Mouse (Mus musculus) left cerebral cortex, postnatal 4 days (tissue): ENCODE results near the gene Map3k21. TPM values are rescaled to one million over a fixed set of nuclear protein-coding genes. Genes with fewer than 3 reads are reported as not detected.

Experiments
- DNase-seq: peaks from one replicate; pipeline ENCODE4 v3.0.0-alpha.2; 2022
- intact Hi-C: fragments of 180-260 bp; cut with DNase I; formaldehyde crosslinking; loops from one replicate; pipeline ENCODE4 v1.15.1; 2025
- total RNA-seq, 2 experiments: library from RNA; stranded (reverse); gene quantifications; 2 replicates each; pipeline ENCODE4 v1.2.3; 2021

Gene Map3k21
- total RNA-seq, 2 experiments from 2014 or later, result 3.6 to 3.8 TPM

DNA sequence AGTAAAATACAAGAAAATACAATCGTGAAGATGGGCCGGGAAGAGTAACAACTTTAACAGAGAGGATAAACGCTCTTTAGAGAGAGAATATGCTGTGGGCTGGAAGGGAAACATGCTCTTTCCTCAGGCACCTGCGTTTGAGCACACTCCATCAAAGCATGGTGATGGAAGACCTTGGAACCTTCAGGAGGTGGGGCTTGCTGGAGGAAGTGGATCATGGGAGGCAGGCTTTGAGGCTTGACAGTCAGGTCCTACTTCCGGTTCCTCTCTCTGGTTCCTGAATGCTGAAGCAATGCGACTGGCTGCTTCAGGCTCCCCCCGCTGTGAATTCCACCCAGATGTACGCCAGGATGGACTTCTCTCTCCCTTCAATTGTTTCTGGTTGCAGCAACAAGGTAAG is 49.8 kb downstream of the Map3k21 start:
- intact Hi-C loops, result no loop called here
- no peak for DNase-seq

DNA sequence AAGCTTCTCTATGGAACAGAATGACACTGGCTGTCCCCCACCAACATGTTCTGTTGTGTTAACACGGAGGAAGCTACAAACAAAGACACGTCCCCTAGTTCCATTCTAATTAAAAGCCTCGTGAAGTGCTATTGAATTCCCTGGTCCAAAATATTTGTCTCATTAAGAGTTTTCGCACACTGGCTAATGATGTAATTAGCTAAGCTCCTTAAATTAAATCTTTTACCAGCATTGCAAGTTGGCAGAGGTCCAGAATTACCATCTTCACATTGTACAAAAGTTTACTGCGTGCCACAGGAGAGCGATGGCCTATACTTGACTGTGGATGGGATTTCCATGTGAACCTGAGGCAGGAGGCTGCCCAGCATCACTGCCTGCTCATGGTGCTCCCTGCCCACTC is 51.5 kb downstream of the Map3k21 start:
- intact Hi-C loops, result no loop called here
- no peak for DNase-seq

GRCm38 (mm10) chr8:125963807-125964211 is 53.6 kb downstream of the Map3k21 start:
- DNase-seq, result peak; percentile 60
- intact Hi-C loops, result no loop called here

DNA sequence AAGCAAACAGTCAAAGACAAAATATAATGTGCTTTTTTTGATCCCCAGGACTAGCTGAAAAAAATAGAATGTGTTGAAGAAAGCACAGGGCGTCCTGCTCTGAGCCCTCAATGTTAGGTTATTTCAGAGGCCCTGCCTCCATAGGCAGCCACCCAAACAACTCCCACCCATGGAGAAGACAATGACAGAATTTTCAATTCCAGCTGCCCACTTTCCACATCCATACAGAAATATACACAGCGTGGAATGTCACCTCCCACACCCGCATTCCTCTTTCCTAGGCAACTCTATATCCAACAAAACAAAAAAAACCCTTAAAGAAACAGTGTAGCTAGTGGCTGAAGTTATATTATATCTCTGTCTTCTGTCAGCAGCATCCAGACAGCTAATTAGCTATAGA is 61.1 kb downstream of the Map3k21 start:
- intact Hi-C loops, result no loop called here
- DNase-seq, result no peak

DNA sequence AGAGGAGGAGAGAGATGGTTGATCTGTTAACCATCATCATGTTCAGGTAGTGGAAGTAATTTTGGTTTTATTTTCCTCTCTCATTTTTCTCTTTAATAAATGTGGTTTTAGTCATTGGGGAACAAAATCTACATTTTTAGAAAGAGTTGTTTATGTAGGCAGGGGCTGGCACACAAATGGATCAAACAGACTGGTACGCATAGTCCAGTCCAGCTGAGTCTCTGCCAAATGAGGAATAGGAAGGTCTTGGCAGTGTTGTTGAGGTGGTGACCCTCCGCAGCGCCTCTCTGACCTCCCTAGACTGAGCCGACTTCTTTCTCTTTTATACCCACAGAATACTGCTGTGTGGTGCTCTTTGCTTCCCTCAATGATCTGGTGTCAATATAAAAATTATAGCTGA is 65.7 kb downstream of the Map3k21 start:
- intact Hi-C loops, result no loop called here
- no peak for DNase-seq

GRCm38 (mm10) chr8:125980826-125981225 is 70.6 kb downstream of the Map3k21 start:
- no peak for DNase-seq
- intact Hi-C loops, result no loop called here

GRCm38 (mm10) chr8:125983515-125983914 is 73.3 kb downstream of the Map3k21 start:
- no peak for DNase-seq
- intact Hi-C loops, result no loop called here

DNA sequence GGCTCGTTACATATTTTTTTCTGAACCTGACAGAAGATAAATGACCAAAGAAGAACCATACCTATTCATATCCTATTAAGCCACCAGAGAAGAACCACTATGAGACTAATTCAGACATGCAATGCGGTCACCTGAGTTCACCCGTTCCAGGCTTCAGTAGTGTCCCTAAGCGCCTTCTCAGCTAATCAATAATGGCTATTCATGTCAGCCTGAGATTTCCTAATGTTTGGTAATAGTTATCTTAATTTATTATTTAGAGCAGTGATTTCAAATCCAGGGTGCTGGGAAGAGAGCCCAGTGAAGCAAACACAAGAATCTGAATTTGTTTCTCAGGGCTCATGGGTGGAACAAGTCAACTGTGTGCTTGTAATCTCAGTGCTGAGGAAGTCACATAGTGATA is 73.9 kb downstream of the Map3k21 start:
- intact Hi-C loops, result no loop called here
- DNase-seq, result no peak

GRCm38 (mm10) chr8:125985364-125985763 is 75.1 kb downstream of the Map3k21 start:
- no peak for DNase-seq

DNA sequence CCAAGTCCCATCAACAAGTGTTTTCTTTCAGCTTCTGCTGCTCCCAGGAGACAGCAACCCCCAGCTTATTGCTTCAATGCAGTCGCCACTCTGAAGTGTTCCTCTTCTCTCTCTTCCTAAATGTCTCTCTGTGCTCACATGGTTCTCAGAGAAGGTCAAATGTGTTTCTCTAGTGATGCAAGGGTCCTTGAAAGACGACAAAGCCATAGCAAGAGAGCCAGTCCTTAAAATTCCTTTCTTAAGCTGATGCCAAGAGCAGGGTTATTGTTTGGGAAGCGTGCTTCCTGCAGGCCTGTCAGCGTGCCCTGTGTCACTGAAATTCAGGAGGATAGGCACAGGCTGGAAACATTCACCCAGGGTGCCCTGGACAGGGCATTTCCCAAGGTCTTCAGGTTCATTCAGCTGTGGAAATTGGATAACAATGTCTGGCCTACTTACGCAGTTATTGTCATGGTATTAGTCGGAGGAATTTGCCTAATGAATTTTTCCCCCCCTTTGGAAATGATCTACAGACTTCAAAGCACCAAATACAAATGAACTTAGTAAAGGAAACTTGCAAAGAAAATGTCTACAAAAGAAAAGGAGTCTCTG is 76.8 kb downstream of the Map3k21 start:
- DNase-seq, result no peak
- intact Hi-C loops, result no loop called here

More at GRCm38 (mm10) chr8:125985364-125985763, 75.1 kb downstream of the Map3k21 start:
- intact Hi-C loops, result no loop called here

DNA sequence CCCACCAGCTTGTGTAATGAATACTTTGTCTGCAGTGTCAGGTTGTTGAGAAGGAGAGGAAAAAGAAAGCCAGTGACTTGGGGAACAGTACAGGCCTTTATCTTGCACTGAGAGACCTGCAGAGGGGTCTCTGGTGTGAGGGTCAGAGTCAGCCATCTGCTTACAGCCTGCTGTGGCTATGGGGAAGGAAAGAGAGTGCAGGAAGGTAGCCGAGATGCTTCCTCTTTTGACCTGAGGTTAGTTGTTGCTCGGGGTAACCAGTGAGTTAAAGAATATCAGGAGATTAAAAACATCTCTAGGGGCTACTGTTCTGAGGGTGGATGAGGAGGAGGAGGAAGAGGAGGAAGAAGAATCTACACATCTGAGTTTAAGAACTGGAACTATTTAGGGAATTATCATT is 77.7 kb downstream of the Map3k21 start:
- intact Hi-C loops, result no loop called here
- no peak for DNase-seq

DNA sequence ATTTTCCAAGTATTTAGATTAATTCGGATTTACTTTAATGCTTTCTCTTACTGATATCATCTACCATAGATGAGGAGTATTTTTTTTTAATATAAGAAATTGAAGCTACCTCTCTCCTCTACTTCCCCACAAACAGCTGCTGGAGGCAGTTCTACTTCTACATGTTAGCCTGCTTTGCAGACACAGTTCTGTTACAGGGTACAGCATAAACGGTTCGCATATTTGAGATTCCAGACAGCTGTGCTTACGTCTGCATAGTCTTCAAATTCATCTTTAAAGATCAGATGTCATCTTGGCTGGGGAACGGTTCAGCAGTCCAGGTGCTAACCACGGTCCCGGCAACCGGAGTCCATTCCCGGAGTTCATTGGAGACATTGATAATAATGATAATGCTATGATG is 83.4 kb downstream of the Map3k21 start:
- intact Hi-C loops, result no loop called here
- DNase-seq, result no peak

DNA sequence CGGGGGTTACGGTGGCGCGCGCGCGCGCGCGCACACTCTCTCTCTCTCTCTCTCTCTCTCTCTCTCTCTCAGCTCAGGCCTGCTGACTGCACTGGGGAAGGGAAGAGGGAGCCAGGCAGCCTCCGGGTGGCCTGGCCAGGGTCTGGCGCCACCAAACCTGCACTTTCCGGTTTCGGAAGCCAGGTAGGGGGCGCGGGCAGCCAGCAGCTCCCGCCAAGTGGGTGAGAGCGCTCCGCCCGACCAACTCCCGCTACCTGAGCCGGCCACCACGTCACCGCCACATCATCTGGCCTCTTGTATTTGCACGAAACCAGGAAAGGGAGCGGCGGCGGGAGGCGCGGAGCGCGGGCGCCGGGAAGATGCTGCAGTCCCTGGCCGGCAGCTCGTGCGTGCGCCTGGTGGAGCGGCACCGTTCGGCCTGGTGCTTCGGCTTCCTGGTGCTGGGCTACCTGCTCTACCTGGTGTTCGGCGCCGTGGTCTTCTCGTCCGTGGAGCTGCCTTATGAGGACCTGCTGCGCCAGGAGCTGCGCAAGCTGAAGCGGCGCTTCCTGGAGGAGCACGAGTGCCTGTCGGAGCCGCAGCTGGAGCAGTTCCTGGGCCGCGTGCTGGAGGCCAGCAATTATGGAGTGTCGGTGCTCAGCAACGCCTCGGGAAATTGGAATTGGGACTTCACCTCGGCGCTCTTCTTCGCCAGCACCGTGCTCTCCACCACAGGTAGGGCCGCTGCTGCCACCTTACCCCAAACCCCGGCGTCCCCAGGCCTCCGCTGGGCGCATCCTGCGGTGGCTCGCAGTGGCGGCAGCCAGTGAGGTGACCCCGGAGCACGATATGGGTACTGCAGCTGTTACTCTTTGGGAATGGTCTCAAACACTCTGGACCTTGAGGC is 85.1 kb downstream of the Map3k21 start, which contains the start of gene Kcnk1:
Gene Kcnk1 (plus strand): TSS at position 70 of the 886 bp plus-strand sequence.
- intact Hi-C loops, result no loop called here
- DNase-seq, result peak; percentile 62

- DNase-seq, result peak; percentile 51
- intact Hi-C loops, result no loop called here
Measured at GRCm38 (mm10) chr8:125996031-125996839, 86.0 kb downstream of the Map3k21 start.

GRCm38 (mm10) chr8:125996980-125997379 is 86.7 kb downstream of the Map3k21 start:
- DNase-seq, result no peak
- intact Hi-C loops, result no loop called here

Other genes with a start within 250 kb of the Map3k21 start
- 1 to 10 TPM; 7.8 to 8.4 TPM for gene Map10, start 240.6 kb upstream of the Map3k21 start, total RNA-seq
- gene Ntpcr, start 180.5 kb upstream of the Map3k21 start, total RNA-seq, result 10 to 100 TPM; 17.4 to 19.3 TPM
- 10 to 100 TPM; 27.4 to 31.1 TPM for gene Pcnx2, start 12.1 kb upstream of the Map3k21 start, total RNA-seq
- 10 to 100 TPM; 25.1 to 26.1 TPM for gene Kcnk1, start 84.7 kb downstream of the Map3k21 start, total RNA-seq